Mouse (Mus musculus): ENCODE results near the gene Med17. TPM values are rescaled to one million over a fixed set of nuclear protein-coding genes. Genes with fewer than 3 reads are reported as not detected.
"Not testable (repeated sequence)": the region's sequence is repeated elsewhere in the genome, so short reads cannot be mapped to it uniquely, and the experiment has no call there.

The Med17 gene
- polyA plus RNA-seq, 1 experiment, result 38.0 TPM

DNA sequence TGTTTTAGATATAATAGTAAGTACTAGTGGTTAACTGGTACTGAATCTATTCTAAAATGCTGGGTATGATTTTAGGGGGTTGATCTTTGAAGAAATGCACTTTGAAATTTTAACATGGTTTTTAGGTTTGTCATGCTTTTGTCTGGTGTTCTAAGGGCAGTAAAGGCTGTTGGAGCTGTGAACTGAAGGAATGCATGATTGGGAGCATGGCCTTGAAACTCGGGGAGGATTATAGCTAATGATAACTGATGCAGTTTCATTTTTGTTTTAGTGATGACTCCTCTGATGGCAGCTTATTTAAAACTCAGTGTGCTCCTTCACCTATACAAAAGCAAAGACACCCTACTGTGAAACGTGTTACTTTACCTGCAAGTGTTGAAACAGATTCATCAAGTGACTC, 28.5 kb upstream of the Med17 start:
- H3K4me3 ChIP-seq (ENCODE audit: insufficient read depth, low read length), result no peak overlapping the region
- H3K27ac ChIP-seq (ENCODE audit: insufficient read depth, low read length), result no peak overlapping the region
- TF ChIP-seq CTCF (IDR thresholded peaks at IDR 0.05; ENCODE audit: extremely low read depth, insufficient read depth, low read length), result no peak
- TF ChIP-seq POLR2A (IDR thresholded peaks at IDR 0.05; ENCODE audit: extremely low read depth, insufficient read depth, low read length), result no peak
- H3K4me1 ChIP-seq (ENCODE audit: control insufficient read depth, insufficient read depth, low read length), result peaks cover 3% of the 10 kb centered on the region; the same call in 1 of the 2 replicates

DNA sequence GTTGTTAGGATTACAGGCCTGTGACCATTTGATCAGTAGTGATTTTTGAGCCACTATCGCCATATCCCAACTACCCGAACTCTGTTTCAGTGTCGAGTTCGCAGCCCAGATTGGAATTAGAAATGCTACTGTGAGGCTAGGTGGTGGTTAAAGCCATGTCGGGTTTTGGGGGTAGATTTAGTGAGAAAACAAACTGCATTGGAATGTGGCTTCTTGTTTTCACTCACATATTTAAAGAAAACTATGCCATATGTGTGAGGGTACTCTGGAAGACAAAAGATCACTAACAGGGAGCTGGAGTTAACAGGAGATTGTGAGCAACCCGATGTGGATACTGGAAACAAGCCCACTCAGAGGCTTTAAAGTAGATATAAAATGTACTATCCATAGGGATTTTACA, 27.5 kb upstream of the Med17 start:
- no peak overlapping the region for H3K27ac ChIP-seq (ENCODE audit: insufficient read depth, low read length)
- H3K4me3 ChIP-seq (ENCODE audit: insufficient read depth, low read length), result no peak overlapping the region; the same call in 1 of the 2 replicates
- TF ChIP-seq CTCF (IDR thresholded peaks at IDR 0.05; ENCODE audit: extremely low read depth, insufficient read depth, low read length), result no peak
- TF ChIP-seq POLR2A (IDR thresholded peaks at IDR 0.05; ENCODE audit: extremely low read depth, insufficient read depth, low read length), result no peak
- H3K4me1 ChIP-seq (ENCODE audit: control insufficient read depth, insufficient read depth, low read length), result peaks cover 3% of the 10 kb centered on the region; the same call in 1 of the 2 replicates

DNA sequence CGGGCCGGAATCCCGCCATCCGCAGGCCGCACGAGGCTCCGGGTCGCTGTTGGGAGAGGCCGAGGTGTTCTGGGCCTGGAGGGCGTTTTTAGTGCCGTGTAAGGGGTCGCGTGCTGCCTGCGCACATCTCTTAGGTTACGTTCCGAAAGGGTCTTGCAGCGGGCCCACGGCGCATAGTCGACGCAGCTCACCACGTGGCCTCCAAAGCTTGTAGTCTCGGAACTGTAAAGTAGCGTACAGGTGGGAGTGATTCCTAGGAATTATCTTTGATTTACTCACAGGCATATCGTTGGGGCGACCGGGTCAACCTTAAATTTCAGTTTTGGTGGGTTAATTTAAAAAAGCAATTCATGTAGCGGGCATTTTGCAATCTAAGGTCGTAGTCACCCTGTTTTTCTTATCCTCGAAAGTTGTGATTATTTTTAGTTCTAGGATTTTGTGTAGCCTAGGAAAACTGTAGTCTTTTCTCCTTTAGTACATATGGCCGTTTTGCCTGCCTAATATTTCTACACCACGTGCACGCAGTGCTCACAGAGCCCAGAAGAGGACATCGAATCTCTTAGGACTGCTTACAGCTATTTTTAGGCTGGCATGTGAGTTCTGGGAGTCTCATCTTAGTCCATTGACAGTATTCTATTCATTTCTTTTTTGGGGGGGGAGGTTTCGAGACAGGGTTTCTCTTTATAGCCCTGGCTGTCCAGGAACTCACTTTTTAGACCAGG, 26.8 kb upstream of the Med17 start, which contains the start of gene 4931406C07Rik:
Gene 4931406C07Rik (minus strand): TSS at position 51 of the 722 bp plus-strand sequence.
- Histone ChIP-seq H3K4me1 (ENCODE audit: control insufficient read depth, insufficient read depth, low read length) (peaks cover 3% of the 10 kb centered on the region; the same call in 1 of the 2 replicates), H3K27ac (ENCODE audit: insufficient read depth, low read length) (peak within 1 kb of the TSS; percentile 84), H3K4me3 (ENCODE audit: insufficient read depth, low read length) (peak within 1 kb of the TSS; percentile 82)
- TF ChIP-seq POLR2A (IDR thresholded peaks at IDR 0.05; ENCODE audit: extremely low read depth, insufficient read depth, low read length), result no peak
- TF ChIP-seq CTCF (IDR thresholded peaks at IDR 0.05; ENCODE audit: extremely low read depth, insufficient read depth, low read length), result no peak

DNA sequence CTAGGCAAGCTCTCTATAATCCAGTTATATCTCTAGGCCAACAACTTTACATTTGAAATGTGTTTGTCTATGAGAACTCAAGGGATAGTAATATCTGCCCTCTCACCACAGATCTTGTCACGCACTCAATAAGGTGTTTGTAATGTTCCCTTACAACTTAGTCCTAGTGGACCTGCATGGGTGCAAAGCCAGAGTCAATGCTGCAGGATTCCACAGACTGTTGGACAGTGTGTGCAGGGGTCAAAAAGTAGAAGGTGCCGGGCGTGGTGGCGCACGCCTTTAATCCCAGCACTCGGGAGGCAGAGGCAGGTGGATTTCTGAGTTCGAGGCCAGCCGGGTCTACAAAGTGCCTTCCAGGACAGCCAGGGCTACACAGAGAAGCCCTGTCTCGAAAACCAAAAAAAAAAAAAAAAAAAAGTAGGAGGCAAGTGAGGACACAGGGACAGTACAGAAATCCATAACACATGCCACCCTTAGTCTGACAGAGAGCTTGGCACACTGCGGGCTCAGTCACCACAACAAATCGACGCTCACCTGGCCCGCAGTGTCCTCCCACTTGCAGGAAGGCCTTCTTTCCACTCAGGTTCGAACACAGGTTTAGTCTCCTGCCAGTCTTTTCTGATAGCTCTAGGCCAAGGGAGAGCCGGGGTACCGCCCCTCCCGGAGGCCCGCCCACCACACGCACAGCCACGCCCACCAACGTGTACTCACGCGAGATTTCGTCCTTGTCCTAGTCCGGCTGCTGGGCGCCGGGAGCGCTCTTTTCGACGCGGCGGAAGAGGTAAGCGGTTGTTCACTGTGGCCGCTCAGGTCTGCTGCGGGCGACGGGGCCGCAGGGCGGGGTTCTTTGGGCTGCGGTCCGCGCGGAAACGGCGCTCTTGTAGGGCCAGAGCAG, 26.0 kb upstream of the Med17 start, which contains the start of gene Taf1d:
Gene Taf1d (plus strand): TSS at position 712 of the 895 bp plus-strand sequence.
- Histone ChIP-seq H3K4me3 (ENCODE audit: insufficient read depth, low read length) (peak within 1 kb of the TSS; percentile 82), H3K4me1 (ENCODE audit: control insufficient read depth, insufficient read depth, low read length) (peaks cover 3% of the 10 kb centered on the region; the same call in 1 of the 2 replicates), H3K27ac (ENCODE audit: insufficient read depth, low read length) (peak within 1 kb of the TSS; percentile 84)
- TF ChIP-seq POLR2A (IDR thresholded peaks at IDR 0.05; ENCODE audit: extremely low read depth, insufficient read depth, low read length) (peak; percentile 94), CTCF (IDR thresholded peaks at IDR 0.05; ENCODE audit: extremely low read depth, insufficient read depth, low read length) (no peak)

DNA sequence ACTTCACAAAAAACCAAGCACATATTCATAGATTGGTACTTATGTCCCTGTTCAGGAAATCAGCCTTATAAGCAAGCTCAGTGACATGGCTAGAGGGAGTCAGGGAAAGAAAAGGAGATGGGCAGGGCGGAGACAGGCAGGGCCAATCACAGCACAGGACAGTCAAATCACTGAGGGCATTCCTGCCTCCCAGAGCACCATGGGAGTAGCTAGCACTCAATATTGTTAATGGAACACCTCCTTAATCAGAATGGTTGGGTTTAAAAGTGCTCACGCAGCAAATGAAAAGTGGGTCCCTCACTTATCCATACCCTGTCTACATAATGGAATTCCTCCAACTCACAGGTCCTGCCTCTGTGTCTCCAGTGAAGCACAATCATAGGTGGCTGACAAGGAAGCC, 23.1 kb upstream of the Med17 start:
- no peak overlapping the region for H3K27ac ChIP-seq (ENCODE audit: insufficient read depth, low read length)
- no peak for TF ChIP-seq CTCF (IDR thresholded peaks at IDR 0.05; ENCODE audit: extremely low read depth, insufficient read depth, low read length)
- TF ChIP-seq POLR2A (IDR thresholded peaks at IDR 0.05; ENCODE audit: extremely low read depth, insufficient read depth, low read length), result no peak
- H3K4me3 ChIP-seq (ENCODE audit: insufficient read depth, low read length), result no peak overlapping the region
- H3K4me1 ChIP-seq (ENCODE audit: control insufficient read depth, insufficient read depth, low read length), result peaks cover 3% of the 10 kb centered on the region; the same call in 1 of the 2 replicates

DNA sequence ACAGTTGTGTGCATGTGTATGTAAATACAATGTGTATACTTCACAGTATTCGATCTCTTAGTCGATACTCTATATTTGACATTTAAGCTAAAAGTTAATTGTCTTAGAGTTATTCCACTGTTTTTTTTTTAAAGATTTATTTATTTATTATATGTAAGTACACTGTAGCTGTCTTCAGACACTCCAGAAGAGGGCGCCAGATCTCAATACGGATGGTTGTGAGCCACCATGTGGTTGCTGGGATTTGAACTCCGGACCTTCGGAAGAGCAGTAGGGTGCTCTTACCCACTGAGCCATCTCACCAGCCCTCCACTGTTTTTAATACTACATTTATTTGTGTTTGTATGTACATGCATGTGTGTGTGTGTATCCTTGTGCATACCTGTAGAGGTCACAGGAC, 22.3 kb upstream of the Med17 start:
- not testable (repeated sequence) for H3K27ac ChIP-seq (ENCODE audit: insufficient read depth, low read length); H3K4me1 ChIP-seq (ENCODE audit: control insufficient read depth, insufficient read depth, low read length)

DNA sequence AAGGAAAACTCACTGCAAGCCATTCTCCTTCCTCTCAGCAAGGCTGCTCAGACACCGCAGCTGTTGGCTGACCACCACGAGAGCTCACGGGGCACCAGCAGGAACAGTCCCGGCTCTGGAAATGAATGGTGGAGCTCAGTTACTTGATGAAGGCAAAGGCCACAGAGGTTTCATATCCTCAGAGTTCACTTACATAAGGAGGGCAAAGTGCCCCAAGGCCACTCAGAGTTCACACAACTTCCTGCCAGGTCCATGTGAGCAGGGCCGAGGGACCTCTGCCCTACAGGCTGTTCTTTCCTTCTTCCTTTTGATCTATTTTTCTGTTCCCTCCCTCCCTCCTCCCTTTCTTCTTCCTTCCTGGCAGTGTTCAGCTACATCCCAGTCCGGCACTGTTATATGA, 21.7 kb upstream of the Med17 start:
- H3K4me3 ChIP-seq (ENCODE audit: insufficient read depth, low read length), result no peak overlapping the region; the same call in 1 of the 2 replicates
- TF ChIP-seq CTCF (IDR thresholded peaks at IDR 0.05; ENCODE audit: extremely low read depth, insufficient read depth, low read length) (no peak), POLR2A (IDR thresholded peaks at IDR 0.05; ENCODE audit: extremely low read depth, insufficient read depth, low read length) (no peak)
- H3K27ac ChIP-seq (ENCODE audit: insufficient read depth, low read length), result peak overlapping the region; percentile 64
- H3K4me1 ChIP-seq (ENCODE audit: control insufficient read depth, insufficient read depth, low read length), result no peaks in the 10 kb centered on the region

More for the DNA sequence above, 22.3 kb upstream of the Med17 start:
- H3K4me3 ChIP-seq (ENCODE audit: insufficient read depth, low read length), result not testable (repeated sequence)

DNA sequence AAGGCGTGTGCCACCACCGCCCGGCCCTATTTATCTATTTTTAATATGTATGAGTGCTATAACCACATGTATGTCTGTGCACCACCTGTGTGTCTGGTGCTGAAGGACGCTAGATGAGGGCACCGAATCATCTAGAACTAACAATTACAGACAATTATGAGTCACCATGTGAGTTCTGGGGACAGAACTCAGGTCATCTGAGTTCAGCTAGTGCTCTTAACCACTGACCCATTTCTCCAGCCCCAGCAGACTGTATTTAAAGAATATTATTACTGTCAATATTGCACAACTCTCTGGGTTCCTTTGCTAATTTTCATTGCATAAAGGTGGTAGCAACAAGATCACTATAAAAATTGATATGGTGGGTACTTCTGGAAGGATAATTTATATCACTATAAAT, 20.3 kb upstream of the Med17 start:
- no peak for TF ChIP-seq POLR2A (IDR thresholded peaks at IDR 0.05; ENCODE audit: extremely low read depth, insufficient read depth, low read length)
- TF ChIP-seq CTCF (IDR thresholded peaks at IDR 0.05; ENCODE audit: extremely low read depth, insufficient read depth, low read length), result no peak
- no peak overlapping the region for H3K4me3 ChIP-seq (ENCODE audit: insufficient read depth, low read length)
- H3K27ac ChIP-seq (ENCODE audit: insufficient read depth, low read length), result no peak overlapping the region
- no peaks in the 10 kb centered on the region for H3K4me1 ChIP-seq (ENCODE audit: control insufficient read depth, insufficient read depth, low read length)

DNA sequence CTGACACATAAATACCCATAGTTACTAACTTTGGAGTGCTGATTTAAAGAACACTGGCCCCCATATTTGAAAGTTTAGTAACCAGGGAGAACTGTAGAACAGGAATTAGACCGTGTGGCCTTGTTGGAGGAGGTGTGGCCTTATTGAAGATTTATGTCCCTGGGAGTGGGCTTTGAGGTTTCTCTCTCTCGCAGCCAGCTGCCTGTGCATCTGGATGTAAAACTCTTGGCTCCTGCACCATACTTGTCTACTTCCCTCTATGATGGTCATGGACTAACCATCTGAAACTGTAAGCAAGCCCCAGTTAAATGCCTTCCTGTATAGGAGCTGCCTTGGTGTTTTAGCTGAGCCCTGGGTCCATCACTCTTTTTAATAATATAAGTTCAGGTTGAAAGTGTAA, 18.7 kb upstream of the Med17 start:
- no peak for TF ChIP-seq CTCF (IDR thresholded peaks at IDR 0.05; ENCODE audit: extremely low read depth, insufficient read depth, low read length)
- TF ChIP-seq POLR2A (IDR thresholded peaks at IDR 0.05; ENCODE audit: extremely low read depth, insufficient read depth, low read length), result no peak
- H3K4me3 ChIP-seq (ENCODE audit: insufficient read depth, low read length), result no peak overlapping the region
- no peaks in the 10 kb centered on the region for H3K4me1 ChIP-seq (ENCODE audit: control insufficient read depth, insufficient read depth, low read length)
- H3K27ac ChIP-seq (ENCODE audit: insufficient read depth, low read length), result no peak overlapping the region
